Mouse (Mus musculus) cortical plate, adult 2 months (tissue): ENCODE measurements at regions not wholly inside any gene's neighbourhood (a gene's known extent, or its start where the extent isn't known, plus 50 kb on each side); places are given as distances from the start of the nearest gene placed in this dataset.

ENCODE experiments used
- H3K27ac ChIP-seq: fragments of 200-500 bp; 2 replicates; pipeline ENCODE4 v1.5.1; 2012; ENCODE audit warnings: low read length, control low read depth, inconsistent platforms; ENCODE audit not compliant: insufficient read depth
- H3K4me1 ChIP-seq: fragments of 200-500 bp; 2 replicates; pipeline ENCODE4 v1.6.1; 2011; ENCODE audit warnings: low read length; ENCODE audit not compliant: control insufficient read depth, insufficient read depth
- H3K4me3 ChIP-seq: fragments of 200-500 bp; 2 replicates; pipeline ENCODE4 v1.5.1; 2011; ENCODE audit warnings: mild to moderate bottlenecking, low read length, control low read depth; ENCODE audit not compliant: insufficient read depth
- CTCF ChIP-seq: fragments of 200-500 bp; IDR thresholded peaks from 2 replicates; pipeline ENCODE4 v1.5.1; 2011; ENCODE audit warnings: mild to moderate bottlenecking, control low read depth, low read length; ENCODE audit not compliant: insufficient read depth; ENCODE audit errors: extremely low read depth
- POLR2A ChIP-seq: fragments of 200-500 bp; IDR thresholded peaks from 2 replicates; pipeline ENCODE4 v1.6.1; 2011; ENCODE audit warnings: mild to moderate bottlenecking, low read length, control low read depth; ENCODE audit not compliant: insufficient read depth; ENCODE audit errors: extremely low read depth

GRCm38 (mm10) chr16:9270671-9271070 is 440.8 kb downstream of the 1810013L24Rik start:
- Histone ChIP-seq H3K4me1 (peaks cover 8% of the 10 kb centered on the region), H3K4me3 (no peak overlapping the region), H3K27ac (no peak overlapping the region)
- TF ChIP-seq CTCF: no peak
- TF ChIP-seq POLR2A: no peak

- TF ChIP-seq POLR2A (no peak), CTCF (no peak)
- H3K4me1 ChIP-seq: peaks cover 10% of the 10 kb centered on the region
- peak overlapping the region; percentile 77; the same call in 1 of the 2 replicates for H3K27ac ChIP-seq
- H3K4me3 ChIP-seq: no peak overlapping the region
Observed at GRCm38 (mm10) chr16:9273751-9274300, 443.9 kb downstream of the 1810013L24Rik start.

GRCm38 (mm10) chr16:9274583-9275100 is 444.7 kb downstream of the 1810013L24Rik start:
- peak overlapping the region; percentile 77; the same call in 1 of the 2 replicates for H3K27ac ChIP-seq
- no peak for TF ChIP-seq CTCF
- H3K4me3 ChIP-seq: no peak overlapping the region
- peaks cover 10% of the 10 kb centered on the region for H3K4me1 ChIP-seq

GRCm38 (mm10) chr16:9275426-9275825 is 445.5 kb downstream of the 1810013L24Rik start:
- Histone ChIP-seq H3K27ac (no peak overlapping the region; the same call in 1 of the 2 replicates), H3K4me1 (peaks cover 13% of the 10 kb centered on the region), H3K4me3 (no peak overlapping the region)
- TF ChIP-seq CTCF (no peak), POLR2A (no peak)

- TF ChIP-seq CTCF (no peak), POLR2A (no peak)
- Histone ChIP-seq H3K27ac (no peak overlapping the region), H3K4me1 (peaks cover 16% of the 10 kb centered on the region), H3K4me3 (no peak overlapping the region)
Observed at GRCm38 (mm10) chr16:9277064-9277463, 447.2 kb downstream of the 1810013L24Rik start.

GRCm38 (mm10) chr16:9279726-9280125 is 449.8 kb downstream of the 1810013L24Rik start:
- H3K27ac ChIP-seq: no peak overlapping the region; the same call in 1 of the 2 replicates

GRCm38 (mm10) chr16:9280431-9280830 is 450.5 kb downstream of the 1810013L24Rik start:
- peak overlapping the region; percentile 71; the same call in 1 of the 2 replicates for H3K27ac ChIP-seq
- no peak overlapping the region for H3K4me3 ChIP-seq
- peaks cover 8% of the 10 kb centered on the region for H3K4me1 ChIP-seq
- TF ChIP-seq POLR2A (no peak), CTCF (no peak)

More at GRCm38 (mm10) chr16:9279726-9280125, 449.8 kb downstream of the 1810013L24Rik start:
- H3K4me1 ChIP-seq: peaks cover 12% of the 10 kb centered on the region
- no peak overlapping the region for H3K4me3 ChIP-seq
- TF ChIP-seq CTCF: no peak
- TF ChIP-seq POLR2A: no peak

GRCm38 (mm10) chr16:9280931-9281330 is 451.0 kb downstream of the 1810013L24Rik start:
- peaks cover 8% of the 10 kb centered on the region for H3K4me1 ChIP-seq
- no peak overlapping the region for H3K4me3 ChIP-seq
- TF ChIP-seq CTCF (no peak), POLR2A (no peak)
- H3K27ac ChIP-seq: peak overlapping the region; percentile 15

GRCm38 (mm10) chr16:9284423-9284822 is 454.5 kb downstream of the 1810013L24Rik start:
- TF ChIP-seq POLR2A: no peak
- no peak for TF ChIP-seq CTCF
- no peak overlapping the region for H3K27ac ChIP-seq
- H3K4me1 ChIP-seq: peaks cover 6% of the 10 kb centered on the region
- no peak overlapping the region for H3K4me3 ChIP-seq

GRCm38 (mm10) chr16:9285921-9286320 is 456.0 kb downstream of the 1810013L24Rik start:
- TF ChIP-seq POLR2A (no peak), CTCF (no peak)
- H3K4me1 ChIP-seq: peaks cover 1% of the 10 kb centered on the region
- H3K4me3 ChIP-seq: no peak overlapping the region
- H3K27ac ChIP-seq: no peak overlapping the region
